ENCODE assay signal across 31 mouse cellular contexts in the genomic region with DNA sequence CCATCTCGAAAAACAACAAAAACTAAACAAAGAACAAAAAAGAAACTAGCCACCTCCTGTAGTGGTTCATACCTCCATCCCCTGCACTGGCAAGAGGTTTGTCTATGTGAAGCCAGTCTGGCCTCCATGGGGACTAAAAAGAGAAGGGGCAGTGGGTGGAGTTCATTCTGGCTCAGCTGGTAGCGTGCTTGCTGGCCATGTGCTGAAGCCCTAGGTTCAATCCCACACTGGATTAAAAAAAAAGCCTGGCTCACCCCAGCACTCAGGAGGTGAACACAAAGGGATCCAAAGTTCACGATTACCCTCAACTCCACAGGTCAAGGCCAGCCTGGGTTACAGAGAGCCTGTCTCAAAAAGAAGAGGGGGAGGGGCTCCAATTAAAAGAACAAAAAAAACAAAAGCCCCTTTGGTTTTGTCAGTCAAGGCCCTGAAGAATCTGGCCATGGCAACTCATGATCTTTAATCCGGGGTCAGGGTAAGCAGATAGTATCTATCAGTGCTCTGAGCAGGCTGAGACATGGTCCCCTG. TPM values are rescaled to one million over a fixed set of nuclear protein-coding genes. Genes with fewer than 3 reads are reported as not detected.
A peak's percentile ranks its signal among the peaks of the same experiment; 100 is the strongest.
DNase-seq lines count a peak whose midpoint lies in the region; ATAC-seq and TF ChIP-seq lines count a peak whose summit lies in the region.
"Had no signal": no experiment of that assay in that cellular context is flagged by ENCODE, and none has a peak within 500 bp of the region (broad histone marks: within the 10 kb centered on the region; RNA-seq: fewer than 3 reads in every experiment).

No protein-coding gene starts in this region.

- H3K9ac ChIP-seq in forebrain, embryonic 12.5 days, result no peak overlapping the region
- H3K9ac ChIP-seq in liver, adult 2 months (ENCODE audit: low read depth, low read length), result no peak overlapping the region
- H3K9ac ChIP-seq in ES-E14 (ENCODE audit: insufficient read depth, low read depth, low read length, poor library complexity, severe bottlenecking), result no peak overlapping the region
- H3K9ac ChIP-seq in liver, embryonic 12.5 days, result no peak overlapping the region; the same call in 1 of the 2 replicates
- H3K9ac ChIP-seq: forebrain, embryonic 15.5 days; heart, embryonic 15.5 days; hindbrain, embryonic 13.5 days; limb, embryonic 13.5 days; neural tube, embryonic 15.5 days; stomach, embryonic 15.5 days had no signal

- no peaks in the 10 kb centered on the region for H3K36me3 ChIP-seq in forebrain, embryonic 10.5 days (replicated peaks)
- no peaks in the 10 kb centered on the region for H3K36me3 ChIP-seq in forebrain, embryonic 12.5 days (replicated peaks)
- no peaks in the 10 kb centered on the region for H3K36me3 ChIP-seq in liver, adult 2 months (ENCODE audit: control insufficient read depth, insufficient read depth, low read length)
- no peaks in the 10 kb centered on the region for H3K36me3 ChIP-seq in ES-E14 (ENCODE audit: control insufficient read depth, insufficient read depth, low read length, poor library complexity, severe bottlenecking)
- no peaks in the 10 kb centered on the region for H3K36me3 ChIP-seq in liver, embryonic 12.5 days
- H3K36me3 ChIP-seq: forebrain, embryonic 15.5 days; heart, embryonic 15.5 days; hindbrain, embryonic 13.5 days; limb, embryonic 13.5 days; neural tube, embryonic 15.5 days; stomach, embryonic 15.5 days had no signal

- H3K27ac ChIP-seq in forebrain, embryonic 10.5 days, result peak overlapping the region; percentile 49
- no peak overlapping the region for H3K27ac ChIP-seq in forebrain, embryonic 12.5 days
- no peak overlapping the region for H3K27ac ChIP-seq in liver, adult 2 months (replicated peaks; ENCODE audit: insufficient read depth, low read depth, low read length)
- peak overlapping the region; percentile 59; the same call in 1 of the 2 replicates for H3K27ac ChIP-seq in ES-E14 (ENCODE audit: insufficient read depth, low read depth, low read length, poor library complexity, severe bottlenecking)
- peak overlapping the region; percentile 93 for H3K27ac ChIP-seq in liver, embryonic 12.5 days
- H3K27ac ChIP-seq: forebrain, embryonic 15.5 days; gastrocnemius, adult 2 months; heart, adult 2 months; heart, embryonic 15.5 days; hindbrain, embryonic 13.5 days; layer of hippocampus, adult 2 months; left cerebral cortex, adult 2 months; limb, embryonic 13.5 days; neural tube, embryonic 15.5 days; stomach, embryonic 15.5 days had no signal

- H3K4me3 ChIP-seq in forebrain, embryonic 10.5 days, result no peak overlapping the region
- no peak overlapping the region for H3K4me3 ChIP-seq in forebrain, embryonic 12.5 days (replicated peaks)
- no peak overlapping the region for H3K4me3 ChIP-seq in liver, adult 2 months (ENCODE audit: insufficient read depth, low read depth, low read length)
- H3K4me3 ChIP-seq in ES-E14 (ENCODE audit: insufficient read depth in 1 of 2, low read depth in 1 of 2, low read length in 2 of 2, poor library complexity in 1 of 2, severe bottlenecking in 1 of 2), result no peak overlapping the region
- no peak overlapping the region for H3K4me3 ChIP-seq in liver, embryonic 12.5 days
- H3K4me3 ChIP-seq: forebrain, embryonic 15.5 days; gastrocnemius, adult 2 months; heart, adult 2 months; heart, embryonic 15.5 days; hindbrain, embryonic 13.5 days; layer of hippocampus, adult 2 months; left cerebral cortex, adult 2 months; limb, embryonic 13.5 days; neural tube, embryonic 15.5 days; stomach, embryonic 15.5 days had no signal

- no peaks in the 10 kb centered on the region for H3K79me2 ChIP-seq in liver, adult 2 months (ENCODE audit: control insufficient read depth, insufficient read depth, low read length)

- no peak for TF ChIP-seq POLR2A in liver, adult 2 months (IDR thresholded peaks at IDR 0.05; ENCODE audit: extremely low read depth, insufficient read depth, low read length)

- in situ Hi-C loops in ES-E14 (cut with MboI; ENCODE audit: low sequenced_read_pairs in 2 of 2, unreplicated experiment in 2 of 2), result loop anchor here (10.0 to 25.0 kb wide), 2 partner anchors 93 to 96 kb away; a partner anchor contains a TSS

- no peak for ATAC-seq in forebrain, embryonic 12.5 days (ENCODE audit: low FRiP score)
- ATAC-seq in liver, embryonic 12.5 days, result no peak
- ATAC-seq: activated CD4-positive, CD25-positive, alpha-beta regulatory T cell, adult 4 months; forebrain, embryonic 15.5 days had no signal

- no peaks in the 10 kb centered on the region for H3K9me3 ChIP-seq in forebrain, embryonic 10.5 days
- H3K9me3 ChIP-seq in forebrain, embryonic 12.5 days, result no peaks in the 10 kb centered on the region
- H3K9me3 ChIP-seq in ES-E14 (ENCODE audit: control insufficient read depth, insufficient read depth, low read depth, low read length), result no peaks in the 10 kb centered on the region
- no peaks in the 10 kb centered on the region for H3K9me3 ChIP-seq in liver, embryonic 12.5 days (replicated peaks)
- H3K9me3 ChIP-seq: forebrain, embryonic 15.5 days; heart, embryonic 15.5 days; hindbrain, embryonic 13.5 days; limb, embryonic 13.5 days; neural tube, embryonic 15.5 days; stomach, embryonic 15.5 days had no signal

- TF ChIP-seq CTCF in liver, adult 2 months (IDR thresholded peaks at IDR 0.05; ENCODE audit: low read depth, low read length), result no peak

- WGBS in forebrain, embryonic 10.5 days, result 52% methylated on average over 4 of the region's 4 CpGs
- 39% methylated on average over 4 of the region's 4 CpGs for WGBS in forebrain, embryonic 12.5 days
- 37% methylated on average over 4 of the region's 4 CpGs for WGBS in liver, adult 2 months
- 60% methylated on average over 4 of the region's 4 CpGs for WGBS in liver, embryonic 12.5 days (ENCODE audit: insufficient replicate concordance)

- no peak overlapping the region for H3K4me2 ChIP-seq in forebrain, embryonic 12.5 days
- H3K4me2 ChIP-seq in liver, embryonic 12.5 days, result no peak overlapping the region
- H3K4me2 ChIP-seq: forebrain, embryonic 15.5 days; heart, embryonic 15.5 days; hindbrain, embryonic 13.5 days; limb, embryonic 13.5 days; neural tube, embryonic 15.5 days; stomach, embryonic 15.5 days had no signal

- peaks cover 48% of the 10 kb centered on the region for H3K4me1 ChIP-seq in forebrain, embryonic 10.5 days
- H3K4me1 ChIP-seq in forebrain, embryonic 12.5 days, result peaks cover 16% of the 10 kb centered on the region
- H3K4me1 ChIP-seq in liver, adult 2 months (ENCODE audit: control insufficient read depth, insufficient read depth, low read length), result peaks cover 5% of the 10 kb centered on the region; the same call in 1 of the 2 replicates
- H3K4me1 ChIP-seq in ES-E14 (ENCODE audit: control insufficient read depth in 2 of 2, insufficient read depth in 2 of 2, low read length in 2 of 2, poor library complexity in 1 of 2), result peaks cover 8 to 33% of the 10 kb centered on the region in 2 experiments; a peak in 3 of 4 replicates
- peaks cover 94% of the 10 kb centered on the region for H3K4me1 ChIP-seq in liver, embryonic 12.5 days

- H3K27me3 ChIP-seq in forebrain, embryonic 10.5 days (ENCODE audit: poor library complexity, severe bottlenecking), result peaks cover 29% of the 10 kb centered on the region
- H3K27me3 ChIP-seq in forebrain, embryonic 12.5 days, result no peaks in the 10 kb centered on the region
- H3K27me3 ChIP-seq in liver, adult 2 months (ENCODE audit: control insufficient read depth, insufficient read depth, low read length), result no peaks in the 10 kb centered on the region
- no peaks in the 10 kb centered on the region for H3K27me3 ChIP-seq in liver, embryonic 12.5 days (replicated peaks)
- H3K27me3 ChIP-seq: CH12.LX; forebrain, embryonic 15.5 days; heart, embryonic 15.5 days; neural tube, embryonic 15.5 days; stomach, embryonic 15.5 days had no signal

- no peak for DNase-seq in forebrain, embryonic 10.5 days (ENCODE audit: extremely low spot score, low spot score)
- peak; percentile 72 for DNase-seq in liver, adult 2 months (ENCODE audit: extremely low read depth, low read depth, low spot score)
- no peak for DNase-seq in liver
- peak; percentile 66 for DNase-seq in ES-E14 (ENCODE audit: low read depth, low spot score)
- DNase-seq in adrenal gland, postnatal 36 days, result no peak
- no peak for DNase-seq in spleen, adult 12 weeks (ENCODE audit: low spot score)
- DNase-seq: adrenal gland, adult 2 months; cerebellum, adult 2 months; cerebellum, postnatal 14 days; gastrocnemius, adult 2 months; gastrocnemius, postnatal 36 days; heart, adult 2 months; heart, postnatal 36 days; kidney, adult 11 months; lung, postnatal 36 days; midbrain, embryonic 14.5 days; retina, postnatal 1 day; right cerebral cortex, postnatal 14 days; thymus, postnatal 14 days had no signal

TF ChIP-seq in ES-E14, 5 proteins besides CTCF, POLR2A, EP300 and RAD21:
- TF ChIP-seq MAFK (IDR thresholded peaks at IDR 0.05; ENCODE audit: insufficient read depth, low read depth, low read length), result no peak
- TF ChIP-seq ZNF384 (IDR thresholded peaks at IDR 0.05; ENCODE audit: low read depth, low read length), result peak; percentile 67

RNA-seq across cellular contexts. Expression of a gene that starts 50.8 kb away (rescaled TPM):
- 11.7 and 12.3 TPM in 2 replicates for polyA plus RNA-seq in forebrain, embryonic 10.5 days (2016; fragmentation: Nextera tagmentation; extraction: Ambion mirVana)
- 31.4 and 34.5 TPM in 2 replicates for polyA plus RNA-seq in forebrain, embryonic 12.5 days (2016; fragmentation: Nextera tagmentation; extraction: Ambion mirVana)
- 0.18 and 0.34 TPM in 2 replicates for total RNA-seq in liver, adult 2 months (2014; rRNA removed)
- polyA plus RNA-seq in liver, adult 2 months (2012; rRNA removed), result 0.44 and 0.80 TPM in 2 replicates
- 3.8 and 4.3 TPM in 2 replicates for total RNA-seq in ES-E14 (2012; rRNA removed)
- polyA plus RNA-seq in liver, embryonic 12.5 days (2016; fragmentation: Nextera tagmentation; extraction: Ambion mirVana), result 9.3 and 9.8 TPM in 2 replicates
- total RNA-seq in adrenal gland, postnatal 36 days (2021), result 10 to 100 TPM; 12.8 to 13.3 TPM

RNA-seq across cellular contexts. Expression of a gene that starts 52.1 kb away (rescaled TPM):
- 66.2 and 71.8 TPM in 2 replicates for polyA plus RNA-seq in forebrain, embryonic 10.5 days (2016; fragmentation: Nextera tagmentation; extraction: Ambion mirVana)
- polyA plus RNA-seq in forebrain, embryonic 12.5 days (2016; fragmentation: Nextera tagmentation; extraction: Ambion mirVana), result 67.3 and 68.6 TPM in 2 replicates
- total RNA-seq in liver, adult 2 months (2014; rRNA removed), result 6.3 and 8.0 TPM in 2 replicates
- polyA plus RNA-seq in liver, adult 2 months (2012; rRNA removed), result 12.2 and 13.7 TPM in 2 replicates
- 9.1 and 12.7 TPM in 2 replicates for total RNA-seq in ES-E14 (2012; rRNA removed)
- 44.0 and 45.7 TPM in 2 replicates for polyA plus RNA-seq in liver, embryonic 12.5 days (2016; fragmentation: Nextera tagmentation; extraction: Ambion mirVana)
- 10 to 100 TPM; 36.6 to 44.7 TPM for total RNA-seq in adrenal gland, postnatal 36 days (2021)

Comparison
In these comparisons a context has a peak if more than half of its experiments do, and no peak if none do; other contexts are left out.
1. DNase-seq: peak in liver, adult 2 months (single experiment) and ES-E14 (single experiment); none in forebrain, embryonic 10.5 days (single experiment), liver (single experiment), adrenal gland, postnatal 36 days (0 of 2) and spleen, adult 12 weeks (single experiment).
2. H3K27ac ChIP-seq: peak in forebrain, embryonic 10.5 days (single experiment), ES-E14 (single experiment) and liver, embryonic 12.5 days (single experiment); none in forebrain, embryonic 12.5 days (single experiment) and liver, adult 2 months (single experiment).